Mouse (Mus musculus): ENCODE measurements around the gene Mrpl49. TPM values are rescaled to one million over a fixed set of nuclear protein-coding genes. Genes with fewer than 3 reads are reported as not detected.

Mrpl49 gene
- polyA plus RNA-seq, 1 experiment from 2014 or later, result 64.5 TPM

DNA sequence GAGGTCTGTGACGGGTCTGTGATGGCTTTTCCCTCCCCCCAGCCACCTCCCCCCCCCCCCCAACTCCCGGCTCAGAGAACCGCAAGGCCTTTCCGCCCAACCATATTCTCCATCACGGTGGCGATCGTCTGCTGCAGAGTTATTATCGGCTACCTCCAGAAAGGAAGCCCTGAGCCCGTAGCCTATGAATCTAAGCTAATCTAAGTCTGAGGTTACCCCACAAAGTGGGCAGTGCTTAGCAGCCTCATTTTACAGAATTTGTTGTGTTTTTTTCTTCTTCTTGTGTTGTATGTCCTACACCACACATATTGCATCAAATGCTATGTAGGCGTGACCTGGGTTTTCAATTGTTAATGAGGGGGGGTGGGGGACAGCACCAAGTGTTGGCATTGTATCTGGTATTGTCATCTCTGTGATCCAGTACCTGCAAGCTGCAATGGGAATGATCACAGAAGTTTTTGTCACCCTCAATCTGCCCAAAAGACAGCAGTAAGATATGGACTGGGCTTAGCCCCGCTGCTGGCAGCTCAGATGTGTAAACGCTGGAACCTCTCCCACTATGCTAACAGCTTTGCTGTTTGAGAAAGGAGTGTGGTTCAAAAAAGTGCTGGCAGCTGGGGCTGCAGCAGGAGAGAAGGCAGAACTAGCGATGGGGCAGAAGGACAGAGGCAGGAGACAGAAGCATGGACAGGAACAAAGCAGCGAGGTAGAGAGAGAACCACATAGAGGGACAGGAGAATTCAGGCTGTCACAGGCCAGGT is 26.9 kb downstream of the Mrpl49 start:
- WGBS, result 69% methylated on average over 14 of the region's 14 CpGs
- Histone ChIP-seq H3K9me3 (ENCODE audit: control insufficient read depth, low read length) (no peaks in the 10 kb centered on the region), H3K27me3 (ENCODE audit: control insufficient read depth, insufficient read depth, low read length) (no peaks in the 10 kb centered on the region), H3K4me1 (ENCODE audit: control insufficient read depth in 2 of 2, insufficient read depth in 2 of 2, low read length in 2 of 2) (no peaks in the 10 kb centered on the region), H3K27ac (replicated peaks in 1 of 2; ENCODE audit: control insufficient read depth in 1 of 2, insufficient read depth in 1 of 2, low read depth in 2 of 2, low read length in 2 of 2) (no peak overlapping the region), H3K9ac (ENCODE audit: low read length) (no peak overlapping the region), H3K4me2 (ENCODE audit: low read length) (no peak overlapping the region), H3K36me3 (ENCODE audit: control insufficient read depth, insufficient read depth, low read length) (no peaks in the 10 kb centered on the region), H3K4me3 (ENCODE audit: control insufficient read depth in 1 of 2, insufficient read depth in 1 of 2, low read depth in 1 of 2, low read length in 2 of 2) (no peak overlapping the region)
- ATAC-seq (ENCODE audit: insufficient number of reproducible peaks, insufficient read depth, low FRiP score, low read depth), result no peak

DNA sequence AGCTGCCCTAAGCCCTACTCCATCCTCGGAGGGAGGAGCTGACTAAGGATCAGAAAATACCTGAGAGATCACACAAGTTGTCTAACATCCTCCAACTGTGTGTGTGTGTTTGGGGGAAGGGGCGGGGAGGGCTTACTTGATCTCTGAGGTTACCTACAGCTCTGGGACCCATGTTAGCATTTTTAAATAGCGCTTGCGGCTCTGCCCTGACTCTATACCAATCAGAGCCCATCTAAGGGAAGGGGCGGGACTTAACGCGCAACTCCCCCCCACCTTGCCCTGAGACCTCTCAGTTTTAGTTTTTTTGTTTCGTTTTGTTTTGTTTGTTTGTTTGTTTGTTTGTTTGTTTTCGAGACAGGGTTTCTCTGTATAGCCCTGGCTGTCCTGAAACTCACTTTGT is 28.2 kb downstream of the Mrpl49 start:
- Histone ChIP-seq H3K4me3 (ENCODE audit: control insufficient read depth in 1 of 2, insufficient read depth in 1 of 2, low read depth in 1 of 2, low read length in 2 of 2) (no peak overlapping the region), H3K9ac (ENCODE audit: low read length) (no peak overlapping the region), H3K4me2 (ENCODE audit: low read length) (no peak overlapping the region), H3K27me3 (ENCODE audit: control insufficient read depth, insufficient read depth, low read length) (no peaks in the 10 kb centered on the region), H3K36me3 (ENCODE audit: control insufficient read depth, insufficient read depth, low read length) (no peaks in the 10 kb centered on the region), H3K27ac (replicated peaks in 1 of 2; ENCODE audit: control insufficient read depth in 1 of 2, insufficient read depth in 1 of 2, low read depth in 2 of 2, low read length in 2 of 2) (no peak overlapping the region), H3K9me3 (ENCODE audit: control insufficient read depth, low read length) (no peaks in the 10 kb centered on the region), H3K4me1 (ENCODE audit: control insufficient read depth in 2 of 2, insufficient read depth in 2 of 2, low read length in 2 of 2) (no peaks in the 10 kb centered on the region)
- WGBS, result 71% methylated on average over 9 of the region's 9 CpGs
- ATAC-seq (ENCODE audit: insufficient number of reproducible peaks, insufficient read depth, low FRiP score, low read depth), result no peak

GRCm38 (mm10) chr19:6028991-6029390 is 28.6 kb downstream of the Mrpl49 start:
- H3K4me1 ChIP-seq (ENCODE audit: control insufficient read depth in 2 of 2, insufficient read depth in 2 of 2, low read length in 2 of 2), result no peaks in the 10 kb centered on the region
- no peaks in the 10 kb centered on the region for H3K27me3 ChIP-seq (ENCODE audit: control insufficient read depth, insufficient read depth, low read length)
- no peaks in the 10 kb centered on the region for H3K36me3 ChIP-seq (ENCODE audit: control insufficient read depth, insufficient read depth, low read length)
- H3K9ac ChIP-seq (ENCODE audit: low read length), result no peak overlapping the region
- no peaks in the 10 kb centered on the region for H3K9me3 ChIP-seq (ENCODE audit: control insufficient read depth, low read length)
- WGBS, result 76% methylated on average over 6 of the region's 6 CpGs
- no peak overlapping the region for H3K4me3 ChIP-seq (ENCODE audit: control insufficient read depth in 1 of 2, insufficient read depth in 1 of 2, low read depth in 1 of 2, low read length in 2 of 2)
- H3K27ac ChIP-seq (replicated peaks in 1 of 2; ENCODE audit: control insufficient read depth in 1 of 2, insufficient read depth in 1 of 2, low read depth in 2 of 2, low read length in 2 of 2), result no peak overlapping the region
- no peak for ATAC-seq (ENCODE audit: insufficient number of reproducible peaks, insufficient read depth, low FRiP score, low read depth)
- no peak overlapping the region for H3K4me2 ChIP-seq (ENCODE audit: low read length)

GRCm38 (mm10) chr19:6023930-6024329 is 33.7 kb downstream of the Mrpl49 start:
- H3K27ac ChIP-seq (replicated peaks in 1 of 2; ENCODE audit: control insufficient read depth in 1 of 2, insufficient read depth in 1 of 2, low read depth in 2 of 2, low read length in 2 of 2), result no peak overlapping the region
- H3K4me2 ChIP-seq (ENCODE audit: low read length), result no peak overlapping the region
- H3K9me3 ChIP-seq (ENCODE audit: control insufficient read depth, low read length), result no peaks in the 10 kb centered on the region
- ATAC-seq (ENCODE audit: insufficient number of reproducible peaks, insufficient read depth, low FRiP score, low read depth), result no peak
- no peak overlapping the region for H3K9ac ChIP-seq (ENCODE audit: low read length)
- H3K27me3 ChIP-seq (ENCODE audit: control insufficient read depth, insufficient read depth, low read length), result no peaks in the 10 kb centered on the region
- WGBS, result 78% methylated on average over 7 of the region's 7 CpGs
- no peak overlapping the region for H3K4me3 ChIP-seq (ENCODE audit: control insufficient read depth in 1 of 2, insufficient read depth in 1 of 2, low read depth in 1 of 2, low read length in 2 of 2)
- no peaks in the 10 kb centered on the region for H3K36me3 ChIP-seq (ENCODE audit: control insufficient read depth, insufficient read depth, low read length)
- no peaks in the 10 kb centered on the region for H3K4me1 ChIP-seq (ENCODE audit: control insufficient read depth in 2 of 2, insufficient read depth in 2 of 2, low read length in 2 of 2)

DNA sequence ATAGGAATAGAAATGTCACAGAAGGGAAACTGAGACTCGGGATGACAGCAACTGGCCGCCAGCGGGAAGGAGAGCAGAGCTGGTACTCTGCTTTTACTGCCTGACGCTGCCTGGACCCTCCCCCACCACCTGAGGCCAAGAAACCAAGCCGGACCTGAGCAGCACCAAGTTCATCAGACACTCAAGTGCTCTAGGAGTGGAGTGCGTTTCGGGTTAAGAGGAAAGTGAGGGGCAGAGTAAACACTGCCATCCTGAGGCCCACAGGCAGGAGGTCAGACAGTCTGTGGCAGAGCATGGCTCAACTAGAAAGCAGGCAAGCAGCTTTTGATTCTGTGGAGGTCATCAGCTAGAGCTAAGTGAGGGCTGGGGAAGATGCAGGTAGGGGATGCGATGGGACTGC is 34.5 kb downstream of the Mrpl49 start:
- WGBS, result 50% methylated on average over 8 of the region's 8 CpGs
- Histone ChIP-seq H3K36me3 (ENCODE audit: control insufficient read depth, insufficient read depth, low read length) (no peaks in the 10 kb centered on the region), H3K27me3 (ENCODE audit: control insufficient read depth, insufficient read depth, low read length) (no peaks in the 10 kb centered on the region), H3K4me2 (ENCODE audit: low read length) (no peak overlapping the region), H3K4me3 (ENCODE audit: control insufficient read depth in 1 of 2, insufficient read depth in 1 of 2, low read depth in 1 of 2, low read length in 2 of 2) (no peak overlapping the region), H3K9me3 (ENCODE audit: control insufficient read depth, low read length) (no peaks in the 10 kb centered on the region), H3K9ac (ENCODE audit: low read length) (no peak overlapping the region), H3K4me1 (ENCODE audit: control insufficient read depth in 2 of 2, insufficient read depth in 2 of 2, low read length in 2 of 2) (no peaks in the 10 kb centered on the region), H3K27ac (replicated peaks in 1 of 2; ENCODE audit: control insufficient read depth in 1 of 2, insufficient read depth in 1 of 2, low read depth in 2 of 2, low read length in 2 of 2) (no peak overlapping the region)
- ATAC-seq (ENCODE audit: insufficient number of reproducible peaks, insufficient read depth, low FRiP score, low read depth), result no peak

- WGBS, result 46% methylated on average over 3 of the region's 3 CpGs
- Histone ChIP-seq H3K27ac (replicated peaks in 1 of 2; ENCODE audit: control insufficient read depth in 1 of 2, insufficient read depth in 1 of 2, low read depth in 2 of 2, low read length in 2 of 2) (no peak overlapping the region), H3K4me1 (ENCODE audit: control insufficient read depth in 2 of 2, insufficient read depth in 2 of 2, low read length in 2 of 2) (peaks cover 3 to 7% of the 10 kb centered on the region in 2 experiments; a peak in 3 of 4 replicates), H3K4me2 (ENCODE audit: low read length) (no peak overlapping the region), H3K9ac (ENCODE audit: low read length) (no peak overlapping the region), H3K36me3 (ENCODE audit: control insufficient read depth, insufficient read depth, low read length) (no peaks in the 10 kb centered on the region), H3K27me3 (ENCODE audit: control insufficient read depth, insufficient read depth, low read length) (peaks cover 8% of the 10 kb centered on the region; the same call in 1 of the 2 replicates), H3K9me3 (ENCODE audit: control insufficient read depth, low read length) (no peaks in the 10 kb centered on the region), H3K4me3 (ENCODE audit: control insufficient read depth in 1 of 2, insufficient read depth in 1 of 2, low read depth in 1 of 2, low read length in 2 of 2) (no peak overlapping the region)
- no peak for ATAC-seq (ENCODE audit: insufficient number of reproducible peaks, insufficient read depth, low FRiP score, low read depth)
Observed at GRCm38 (mm10) chr19:6020276-6020675, 37.3 kb downstream of the Mrpl49 start.

DNA sequence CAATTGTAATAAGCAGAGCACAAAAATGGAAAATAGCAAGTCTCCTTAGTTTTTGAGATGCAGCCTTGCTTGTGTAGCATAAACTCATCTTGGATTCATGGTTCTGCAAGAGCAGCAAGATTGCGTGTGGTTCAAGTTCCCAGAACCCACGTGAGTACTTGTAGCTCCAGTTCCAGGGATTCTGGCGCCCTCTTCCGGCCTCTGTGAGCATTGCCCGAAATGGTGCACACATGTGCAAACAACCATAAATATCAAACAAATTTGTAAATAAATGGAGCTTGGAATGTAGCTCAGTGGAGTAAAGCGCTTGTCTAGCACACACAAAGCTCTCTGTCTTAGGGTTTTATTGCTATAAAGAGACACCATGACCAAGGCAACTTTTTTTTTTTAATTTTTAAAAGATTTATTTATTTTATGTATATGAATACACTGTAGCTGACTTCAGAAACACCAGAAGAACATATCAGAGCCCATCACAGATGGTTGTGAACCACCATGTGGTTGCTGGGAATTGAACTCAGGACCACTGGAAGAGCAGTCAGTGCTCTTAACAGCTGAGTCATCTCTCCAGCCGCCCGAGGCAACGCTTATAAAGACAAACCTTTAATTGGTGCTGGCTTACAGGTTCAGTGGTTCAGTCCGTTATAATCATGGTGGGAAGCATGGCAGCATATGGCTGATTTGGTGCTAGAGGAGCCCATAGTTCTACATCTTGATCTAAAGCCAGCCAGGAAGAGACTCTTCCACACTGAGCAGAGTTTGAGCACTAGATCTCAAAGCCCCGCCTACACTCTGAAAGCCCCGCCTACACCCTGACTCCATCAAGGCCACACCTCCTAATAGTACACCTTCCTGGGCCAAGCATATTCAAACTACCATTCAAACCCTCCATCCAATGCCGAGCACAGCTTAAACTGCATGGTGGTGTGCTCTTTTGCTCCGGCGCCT is 39.2 kb downstream of the Mrpl49 start:
- Histone ChIP-seq H3K27ac (replicated peaks in 1 of 2; ENCODE audit: control insufficient read depth in 1 of 2, insufficient read depth in 1 of 2, low read depth in 2 of 2, low read length in 2 of 2) (no peak overlapping the region), H3K9ac (ENCODE audit: low read length) (no peak overlapping the region), H3K4me2 (ENCODE audit: low read length) (no peak overlapping the region), H3K9me3 (ENCODE audit: control insufficient read depth, low read length) (no peaks in the 10 kb centered on the region), H3K4me3 (ENCODE audit: control insufficient read depth in 1 of 2, insufficient read depth in 1 of 2, low read depth in 1 of 2, low read length in 2 of 2) (no peak overlapping the region), H3K4me1 (ENCODE audit: control insufficient read depth in 2 of 2, insufficient read depth in 2 of 2, low read length in 2 of 2) (peaks cover 9 to 10% of the 10 kb centered on the region in 2 experiments; a peak in 3 of 4 replicates), H3K36me3 (ENCODE audit: control insufficient read depth, insufficient read depth, low read length) (no peaks in the 10 kb centered on the region), H3K27me3 (ENCODE audit: control insufficient read depth, insufficient read depth, low read length) (peaks cover 8% of the 10 kb centered on the region; the same call in 1 of the 2 replicates)
- no peak for ATAC-seq (ENCODE audit: insufficient number of reproducible peaks, insufficient read depth, low FRiP score, low read depth)
- WGBS, result 30% methylated on average over 15 of the region's 15 CpGs
